18 mouse cellular contexts compared by ENCODE assay signal in the genomic region with DNA sequence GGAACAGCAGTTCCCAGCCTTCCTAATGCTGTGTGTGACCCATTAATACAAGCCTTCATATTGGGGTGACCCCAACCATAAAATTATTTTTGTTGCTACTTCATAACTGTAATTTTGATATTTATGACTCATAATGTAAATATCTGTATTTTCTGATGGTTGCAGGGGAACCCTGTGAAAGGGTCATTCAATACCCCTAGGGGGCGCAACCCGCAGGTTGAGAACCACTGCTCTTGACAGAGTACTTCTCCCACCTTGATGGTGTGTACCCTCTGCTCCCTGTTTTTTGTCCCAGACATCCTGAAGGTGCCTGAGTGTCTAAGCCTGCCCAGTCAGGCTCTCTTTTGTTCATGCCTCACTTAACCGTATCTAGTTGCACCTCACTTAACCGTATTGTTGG. TPM values are rescaled to one million over a fixed set of nuclear protein-coding genes. Genes with fewer than 3 reads are reported as not detected.
DNase-seq lines count a peak whose midpoint lies in the region; TF ChIP-seq lines count a peak whose summit lies in the region.
"Had no signal": no experiment of that assay in that cellular context is flagged by ENCODE, and none has a peak within 500 bp of the region (broad histone marks: within the 10 kb centered on the region; RNA-seq: fewer than 3 reads in every experiment).

No protein-coding gene starts in this region.

- H3K4me3 ChIP-seq in left cerebral cortex, adult 2 months: no peak overlapping the region
- H3K4me3 ChIP-seq: embryonic facial prominence, embryonic 10.5 days; heart, embryonic 12.5 days; hindbrain, embryonic 10.5 days; lung, embryonic 15.5 days; midbrain, embryonic 12.5 days had no signal

- DNase-seq in adrenal gland, postnatal 14 days: peak; percentile 15
- DNase-seq in adrenal gland, adult 2 months: no peak
- no peak for DNase-seq in left cerebral cortex, adult 2 months (ENCODE audit: extremely low spot score in 1 of 2, low spot score in 2 of 2)
- no peak for DNase-seq in left cerebral cortex, adult 11 months (ENCODE audit: low spot score)
- DNase-seq in thymus, postnatal 14 days: peak; percentile 23
- no peak for DNase-seq in thymus, postnatal 36 days
- DNase-seq in splenic B cell, adult 2 months (ENCODE audit: low read depth, low spot score): peak; percentile 13
- no peak for DNase-seq in spleen, postnatal 14 days (ENCODE audit: low spot score in 2 of 2)
- DNase-seq: cerebellum, adult 8-10 months; kidney, adult 9 months; layer of hippocampus, adult 9-11 months; left cerebral cortex, postnatal 4 days; thymus, postnatal 25 days had no signal

- no peak overlapping the region for H3K27ac ChIP-seq in left cerebral cortex, adult 2 months
- H3K27ac ChIP-seq: embryonic facial prominence, embryonic 10.5 days; hindbrain, embryonic 10.5 days; lung, embryonic 15.5 days; midbrain, embryonic 12.5 days had no signal

- H3K27me3 ChIP-seq in splenic B cell, adult 2 months (ENCODE audit: control insufficient read depth, insufficient read depth, low read length, poor library complexity, severe bottlenecking): no peaks in the 10 kb centered on the region
- H3K27me3 ChIP-seq: lung, embryonic 15.5 days; midbrain, embryonic 12.5 days had no signal

- peak; percentile 42 for TF ChIP-seq CTCF in left cerebral cortex, adult 2 months (IDR thresholded peaks at IDR 0.05)

- no peaks in the 10 kb centered on the region for H3K36me3 ChIP-seq in splenic B cell, adult 2 months (ENCODE audit: control insufficient read depth, insufficient read depth, low read length, poor library complexity, severe bottlenecking)
- H3K36me3 ChIP-seq: embryonic facial prominence, embryonic 10.5 days; heart, embryonic 12.5 days; hindbrain, embryonic 10.5 days; lung, embryonic 15.5 days; midbrain, embryonic 12.5 days had no signal

- intact Hi-C loops in left cerebral cortex, adult 2 months (cut with DNase I): no loop called here

RNA-seq across cellular contexts. Expression of gene Masp1, which starts 27.2 kb away (rescaled TPM):
- total RNA-seq in adrenal gland, postnatal 14 days (2021): 69.6 and 71.5 TPM in 2 replicates
- 100 to 1,000 TPM in 1 of 2 experiments, 10 to 100 TPM in 1; 46.1 to 169 TPM for total RNA-seq in adrenal gland, adult 2 months (2021)
- 33.8 and 67.9 TPM in 2 replicates for polyA plus RNA-seq in adrenal gland, adult 2 months (2012; rRNA removed)
- 10 to 100 TPM; 12.6 to 14.6 TPM for total RNA-seq in left cerebral cortex, adult 2 months (2021)

RNA-seq across cellular contexts. Expression of gene Rtp4, which starts 27.7 kb away (rescaled TPM):
- total RNA-seq in adrenal gland, postnatal 14 days (2021): 6.3 and 9.2 TPM in 2 replicates
- total RNA-seq in adrenal gland, adult 2 months (2021): 10 to 100 TPM; 10.2 to 11.1 TPM
- 7.4 and 15.3 TPM in 2 replicates for polyA plus RNA-seq in adrenal gland, adult 2 months (2012; rRNA removed)
- 1 to 10 TPM; 1.7 to 2.4 TPM for total RNA-seq in left cerebral cortex, adult 2 months (2021)

Comparison
In these comparisons a context has a peak if more than half of its experiments do, and no peak if none do; other contexts are left out.
1. DNase-seq: peak in adrenal gland, postnatal 14 days (single experiment), thymus, postnatal 14 days (single experiment) and splenic B cell, adult 2 months (single experiment); none in adrenal gland, adult 2 months (single experiment), left cerebral cortex, adult 2 months (0 of 2), left cerebral cortex, adult 11 months (single experiment), thymus, postnatal 36 days (0 of 2) and spleen, postnatal 14 days (0 of 2).